Mouse (Mus musculus) layer of hippocampus, adult 9-11 months (tissue): ENCODE data around the gene Mapkap1.

Experiments
- DNase-seq: peaks from one replicate; pipeline ENCODE4 v3.0.0; 2022

Mapkap1 gene

DNA sequence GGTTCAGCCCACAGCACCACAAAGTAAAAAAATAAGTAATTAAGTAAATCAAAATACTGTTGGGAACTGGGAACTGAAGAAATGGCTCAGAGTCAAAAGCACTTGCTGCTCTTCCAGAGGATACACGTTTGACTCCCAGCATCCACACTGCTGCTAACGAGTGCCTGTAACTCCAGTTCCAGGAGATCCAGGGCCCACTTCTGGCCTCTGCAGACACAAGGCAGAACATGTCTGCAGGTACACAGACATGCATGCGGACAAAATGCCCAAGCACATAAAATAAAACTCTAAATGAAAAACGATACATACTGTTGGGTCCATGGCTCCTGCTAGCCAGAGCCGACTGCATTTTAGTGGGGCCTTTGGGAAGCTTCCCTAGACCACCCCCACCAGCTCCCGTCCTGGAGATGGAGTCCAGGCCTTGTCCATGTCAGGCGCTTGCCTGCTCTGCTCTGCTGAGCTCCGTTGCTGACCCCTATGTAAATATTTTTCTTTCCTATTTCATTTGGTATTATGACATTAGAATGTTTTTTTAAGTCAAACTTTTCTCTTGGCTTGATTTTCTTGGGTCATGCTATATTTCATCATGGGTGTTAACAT is 185.9 kb downstream of the Mapkap1 start:
- no peak for DNase-seq

DNA sequence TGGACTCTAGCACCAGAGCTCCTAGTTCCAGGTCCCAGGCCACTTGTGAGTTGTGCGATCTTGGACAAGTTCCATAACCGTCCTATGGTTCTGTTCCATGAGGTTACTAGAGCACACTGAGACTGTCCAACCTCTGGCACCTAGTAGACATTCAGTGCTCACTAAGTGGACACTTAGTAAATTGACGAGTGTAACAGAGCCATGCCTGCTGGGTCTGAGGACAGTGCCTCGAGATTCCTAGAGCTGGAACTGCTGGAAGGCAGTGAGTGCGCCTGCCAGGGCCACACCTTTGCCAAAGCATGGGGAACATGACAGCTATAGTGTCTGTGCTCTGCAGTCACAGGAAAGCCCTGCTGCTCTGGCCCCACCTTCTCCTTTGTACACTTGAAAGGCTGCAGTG is 187.4 kb downstream of the Mapkap1 start:
- DNase-seq = no peak

DNA sequence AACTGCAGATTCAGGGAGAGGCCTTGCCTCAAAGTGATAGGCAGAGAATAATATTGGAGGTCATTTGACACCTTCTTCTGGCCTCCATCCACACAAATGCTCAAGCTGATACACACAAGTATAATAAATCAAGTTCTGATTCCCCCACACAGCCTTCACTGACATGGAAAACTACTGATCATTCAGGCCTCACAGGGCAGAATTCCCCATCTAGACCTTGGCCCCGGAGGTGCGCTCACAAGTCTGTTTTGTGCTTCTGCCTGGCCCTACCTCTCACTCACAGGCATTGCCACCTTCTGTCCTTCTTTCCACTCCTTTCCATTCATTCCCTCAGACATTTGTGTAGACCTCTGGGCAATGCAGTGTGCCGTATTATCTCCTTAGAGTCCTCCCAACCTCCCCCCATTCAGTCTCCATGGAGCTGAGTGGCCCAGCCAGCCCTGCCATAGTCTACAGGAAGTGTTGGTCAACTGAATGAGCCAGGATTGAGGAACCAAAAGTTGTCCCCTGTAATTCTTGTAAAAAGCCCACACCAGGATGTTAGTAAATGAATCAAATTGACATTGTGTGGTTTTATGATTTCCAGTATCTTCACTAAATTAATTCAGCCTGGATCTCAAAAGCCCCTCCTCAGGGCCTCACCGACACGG is 193.2 kb downstream of the Mapkap1 start:
- no peak for DNase-seq

DNA sequence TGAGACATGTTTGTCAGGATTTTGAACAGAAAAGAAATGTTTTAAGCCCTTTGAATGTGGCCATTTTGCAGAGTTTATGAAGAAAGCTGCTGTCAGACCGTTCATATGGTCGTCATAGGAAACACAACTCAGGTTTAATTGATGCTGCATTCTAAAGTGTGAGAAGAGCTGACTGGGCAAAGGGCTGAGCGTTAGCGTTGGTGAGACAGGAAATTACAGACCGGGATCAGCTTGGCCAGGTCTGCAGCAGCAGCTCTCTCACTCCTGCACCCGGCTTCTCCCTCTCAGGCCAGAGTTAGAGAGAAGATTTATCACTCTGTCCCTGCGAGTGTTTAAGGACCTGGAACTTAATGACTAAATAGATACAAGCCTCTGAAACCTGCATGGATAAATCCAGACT is 194.2 kb downstream of the Mapkap1 start:
- DNase-seq = no peak

DNA sequence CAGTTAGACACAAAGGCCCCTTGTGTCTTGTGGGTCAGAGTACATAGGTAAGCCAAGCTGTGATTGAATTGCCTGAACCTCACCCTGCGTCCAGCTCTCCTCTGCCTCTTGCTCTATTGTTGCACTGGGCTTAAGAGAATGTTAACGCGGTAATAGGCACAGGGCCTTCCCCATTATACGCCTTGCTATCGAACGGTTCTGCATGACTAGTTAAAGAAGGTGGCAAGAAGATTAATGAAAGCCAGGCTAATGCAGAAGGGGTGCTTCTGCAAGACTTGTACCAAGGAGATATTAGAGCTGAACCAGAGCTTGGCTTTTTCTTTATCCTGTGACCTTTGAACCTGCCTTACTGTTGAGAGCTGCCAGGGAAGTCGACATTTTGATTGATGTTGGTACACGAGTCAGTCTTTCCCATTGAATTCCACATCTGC is 195.6 kb downstream of the Mapkap1 start:
- DNase-seq = no peak

DNA sequence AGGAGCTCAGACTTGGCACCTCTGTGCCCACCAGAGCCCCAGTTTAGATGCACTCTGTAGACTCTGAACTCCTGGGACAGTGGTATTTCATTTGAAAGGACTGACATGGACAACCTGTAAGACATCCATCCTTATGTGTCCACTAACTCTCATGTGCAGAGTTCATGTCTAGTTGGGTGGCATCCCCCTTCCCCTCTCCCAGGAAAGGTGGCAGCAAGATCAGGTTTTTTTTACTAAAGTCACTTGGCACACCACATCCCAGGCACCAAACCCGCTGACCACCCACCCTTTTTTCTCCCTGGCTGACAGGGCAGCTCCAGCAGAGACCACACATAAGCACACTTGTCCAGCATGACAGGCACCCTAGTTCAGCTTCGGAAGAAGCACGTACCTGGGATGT is 196.3 kb downstream of the Mapkap1 start:
- no peak for DNase-seq

DNA sequence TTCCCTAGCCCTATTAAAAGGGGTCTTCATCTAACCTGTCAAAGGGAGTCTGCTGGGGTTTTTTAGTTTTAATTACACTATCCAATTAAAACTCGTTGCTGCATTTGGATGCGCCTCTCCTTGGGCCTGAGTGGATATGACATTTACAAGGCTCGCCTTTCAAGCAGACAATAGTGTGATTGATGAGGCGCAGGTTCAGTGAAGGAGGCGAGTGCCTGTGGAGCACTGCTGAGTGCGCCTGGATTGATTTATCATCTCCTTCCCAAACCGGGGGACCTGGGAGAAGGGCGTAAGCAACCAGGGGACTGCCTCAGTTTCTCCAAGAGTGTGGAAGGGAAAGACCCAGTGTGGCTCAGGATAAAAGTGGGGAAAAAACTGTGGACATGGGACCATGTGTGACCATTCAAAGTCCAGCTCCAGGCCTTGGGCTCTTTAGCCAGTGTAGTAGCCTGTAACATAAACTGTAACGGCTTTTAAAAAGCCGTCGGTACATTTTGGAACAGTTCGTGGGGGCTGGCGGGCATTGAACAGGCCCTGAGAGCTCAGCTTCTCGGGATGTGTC is 197.2 kb downstream of the Mapkap1 start:
- no peak for DNase-seq

DNA sequence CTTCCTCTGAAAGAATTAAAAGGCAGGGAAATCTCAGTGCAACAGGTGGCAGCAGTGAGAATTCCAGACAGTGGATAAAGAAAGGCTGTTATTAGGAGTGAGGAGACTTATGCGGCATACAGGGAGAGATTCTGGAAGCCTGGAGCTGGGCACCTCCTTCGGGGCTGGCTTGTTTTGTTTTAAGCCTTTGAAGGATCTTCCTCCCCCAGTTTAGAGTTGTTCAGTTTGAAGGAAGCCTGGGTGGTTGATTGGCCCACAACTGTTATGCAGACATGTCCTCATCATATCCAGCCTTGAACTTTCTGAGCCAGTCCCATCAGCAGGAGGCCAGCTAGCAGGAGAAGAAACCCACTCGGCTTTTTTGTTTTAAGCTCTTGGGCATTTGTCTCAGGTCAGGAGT is 198.5 kb downstream of the Mapkap1 start:
- no peak for DNase-seq

DNA sequence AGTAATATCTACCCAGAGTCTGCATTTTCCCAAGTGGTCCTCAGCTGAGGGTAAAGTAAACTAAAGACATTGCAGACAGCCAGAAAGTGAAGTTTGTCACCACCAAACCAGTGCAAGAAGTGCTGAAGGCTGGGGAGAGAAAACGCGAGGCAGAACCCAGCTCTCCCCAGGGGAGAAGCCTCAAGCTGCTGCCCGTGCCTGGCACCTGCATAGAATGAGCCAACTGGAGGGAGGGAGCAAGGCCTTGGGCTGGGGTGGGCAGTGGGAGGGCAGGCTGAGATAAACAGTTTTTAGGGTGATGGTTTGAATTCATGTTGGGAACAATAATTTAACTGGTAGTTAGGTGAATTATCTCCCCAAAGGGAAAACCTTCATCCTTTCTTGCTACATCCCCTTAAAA is 202.3 kb downstream of the Mapkap1 start:
- no peak for DNase-seq

DNA sequence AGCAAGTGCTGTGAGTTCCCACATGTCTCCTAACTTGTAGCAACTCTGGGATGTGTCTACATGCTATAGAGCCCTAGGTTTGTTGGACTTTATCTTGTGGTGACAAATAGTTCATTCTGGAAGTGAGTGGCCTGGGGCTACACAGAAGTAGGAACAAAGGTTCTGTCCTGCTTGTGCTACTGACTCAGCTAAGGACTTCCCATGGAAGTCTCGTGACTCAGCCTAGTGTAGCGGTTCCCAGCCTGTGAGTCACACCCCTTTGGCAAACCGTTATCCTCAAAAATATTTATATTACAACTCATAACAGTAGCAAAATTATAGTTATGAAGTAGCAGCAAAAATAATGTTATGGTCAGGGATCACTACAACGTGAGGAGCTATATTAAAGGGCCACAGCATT is 202.9 kb downstream of the Mapkap1 start:
- no peak for DNase-seq

DNA sequence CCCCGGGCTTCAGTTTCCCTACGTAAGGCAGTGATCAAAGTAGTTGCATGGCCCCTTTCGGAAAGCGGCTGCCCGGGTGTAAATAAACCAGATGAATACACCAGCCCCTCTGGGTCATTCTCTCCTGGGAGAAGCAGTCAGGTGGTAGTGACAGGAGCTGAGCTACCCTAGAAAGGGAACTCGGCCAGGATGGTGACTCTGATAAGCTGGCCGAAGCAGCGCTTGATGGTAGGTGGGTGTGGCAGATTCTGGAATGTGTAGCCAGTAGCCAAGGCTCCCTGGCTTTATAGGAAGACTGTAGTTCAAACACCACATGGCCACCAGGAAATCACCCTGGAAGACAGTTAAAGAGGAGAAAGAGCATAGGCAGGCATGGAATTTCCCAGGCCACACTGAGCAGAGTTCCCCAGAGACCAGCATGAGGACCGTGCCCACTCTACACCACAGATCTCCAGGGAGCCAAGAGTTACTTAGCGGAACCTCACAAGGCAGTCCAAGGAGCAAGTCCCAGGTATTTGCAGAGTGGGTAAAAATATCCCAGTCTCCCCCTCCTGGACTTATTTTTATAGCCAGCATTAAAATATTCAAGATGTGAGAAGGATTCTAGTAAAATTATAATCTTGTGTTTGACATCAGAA is 214.3 kb downstream of the Mapkap1 start:
- DNase-seq = no peak

DNA sequence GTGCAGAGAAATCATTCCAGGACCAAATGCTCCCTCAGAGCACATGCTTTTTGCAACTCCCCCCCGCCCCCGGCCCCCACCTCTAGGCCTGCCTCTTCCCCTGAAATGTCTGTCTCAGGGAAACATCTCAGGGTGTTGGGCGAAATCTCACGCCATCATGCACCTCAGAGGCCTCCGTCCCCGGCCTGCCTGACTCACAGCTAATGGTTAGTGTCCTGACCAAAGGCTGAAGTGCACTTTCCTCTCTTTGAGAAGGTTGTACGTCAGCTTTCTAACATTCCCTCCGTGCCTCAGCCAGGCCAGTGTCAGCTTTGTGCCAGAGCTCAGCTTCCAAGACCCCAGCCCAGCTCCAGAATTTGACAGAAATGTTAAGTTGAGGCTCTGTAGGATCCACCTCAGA is 214.9 kb downstream of the Mapkap1 start:
- no peak for DNase-seq

DNA sequence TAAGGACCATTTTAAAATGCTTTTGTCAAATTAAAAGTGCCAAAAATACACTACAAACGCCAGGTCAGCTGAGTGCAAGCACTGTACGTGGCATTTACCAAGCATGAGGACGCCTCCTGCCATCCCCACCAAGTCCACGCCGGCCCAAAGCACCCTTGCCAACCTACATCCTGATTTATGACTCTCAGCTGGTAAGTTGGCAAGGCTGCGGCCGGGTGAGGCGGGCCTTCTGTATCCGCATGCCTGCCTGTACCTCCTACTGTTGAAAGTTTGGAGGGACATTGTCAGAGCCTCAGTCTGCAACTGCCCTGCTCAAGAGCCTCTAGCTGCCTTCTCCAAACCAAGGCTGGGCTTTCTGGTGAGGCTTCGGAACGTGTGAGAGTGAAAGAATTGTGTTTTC is 215.9 kb downstream of the Mapkap1 start:
- DNase-seq = no peak

DNA sequence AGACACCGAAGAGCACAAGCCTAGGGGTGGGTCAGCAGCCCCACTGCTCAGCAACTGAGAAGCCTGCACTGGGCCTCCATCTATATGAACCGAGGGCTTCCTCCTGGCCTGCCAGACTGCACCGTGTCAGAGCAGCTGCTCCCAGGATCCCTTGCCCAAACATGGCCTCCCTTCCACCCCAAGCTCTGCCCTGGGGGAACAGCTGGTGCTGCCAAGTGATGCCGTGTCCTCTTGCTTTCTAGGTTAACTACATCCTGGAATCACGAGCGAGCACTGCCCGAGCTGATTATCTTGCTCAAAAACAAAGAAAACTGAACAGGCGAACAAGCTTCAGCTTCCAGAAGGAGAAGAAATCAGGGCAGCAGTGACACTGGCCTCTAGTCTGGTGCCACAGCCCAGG is 216.6 kb downstream of the Mapkap1 start:
- DNase-seq = no peak

DNA sequence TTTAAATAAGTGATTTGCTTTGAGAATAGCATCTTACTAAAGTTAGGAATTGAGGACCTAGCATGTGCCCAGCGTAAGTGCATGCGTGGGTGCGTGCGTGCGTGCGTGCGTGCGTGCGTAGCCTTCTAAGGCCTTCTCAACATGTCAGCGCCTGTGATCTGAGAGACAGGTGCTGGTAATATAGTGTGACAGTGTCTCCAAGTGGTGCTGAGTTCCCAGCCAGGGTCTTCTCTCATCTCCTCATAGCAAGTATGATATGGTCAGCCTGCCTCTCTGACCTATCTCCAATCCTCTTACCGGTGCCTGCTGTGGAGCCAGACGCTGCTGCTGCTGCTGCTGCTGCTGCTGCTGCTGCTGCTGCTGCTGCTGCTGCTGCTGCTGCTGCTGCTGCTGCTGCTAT is 217.5 kb downstream of the Mapkap1 start:
- DNase-seq = no peak

DNA sequence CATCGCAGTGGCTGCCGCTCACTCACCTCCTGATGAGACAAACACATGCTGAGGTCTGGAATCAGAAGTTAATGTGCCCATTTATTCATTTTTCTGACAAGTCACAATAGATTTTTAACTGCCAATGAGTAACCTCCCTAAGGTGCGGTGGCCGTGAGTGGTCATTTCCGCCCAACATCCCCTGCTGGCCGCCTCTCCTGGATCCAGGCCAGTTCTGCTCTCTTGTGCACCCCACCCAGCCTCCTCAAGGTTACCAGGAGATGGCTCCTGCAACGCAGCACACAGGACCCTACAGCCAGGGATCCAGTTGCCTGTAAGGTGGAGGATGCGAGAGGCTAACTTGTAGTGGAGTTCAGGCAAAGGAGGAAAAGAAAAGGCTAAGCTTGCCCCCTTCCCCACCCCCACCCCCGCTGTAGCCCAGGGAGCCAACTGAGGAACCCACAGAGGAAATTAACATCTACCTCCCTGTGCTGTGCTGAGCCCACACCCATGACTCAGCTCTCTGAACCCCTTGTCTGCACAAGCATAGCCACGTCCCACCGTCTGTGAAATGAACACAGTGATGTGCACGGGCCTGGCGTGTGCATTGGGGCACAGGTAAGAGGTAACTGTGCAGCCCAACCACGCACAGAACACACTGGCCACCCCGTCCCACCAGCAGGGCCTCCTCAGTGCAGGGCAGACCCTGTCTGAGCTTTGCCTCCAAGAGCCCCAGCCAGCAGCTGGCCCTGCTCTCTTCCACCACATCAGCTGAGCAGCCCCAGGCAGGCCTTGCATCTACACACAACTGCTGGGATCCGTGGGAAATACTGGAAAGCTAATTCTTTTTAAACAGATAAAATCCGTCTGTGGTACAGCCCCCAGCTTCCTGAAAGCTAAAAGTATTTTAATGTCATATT is 221.0 kb downstream of the Mapkap1 start:
- DNase-seq = no peak

DNA sequence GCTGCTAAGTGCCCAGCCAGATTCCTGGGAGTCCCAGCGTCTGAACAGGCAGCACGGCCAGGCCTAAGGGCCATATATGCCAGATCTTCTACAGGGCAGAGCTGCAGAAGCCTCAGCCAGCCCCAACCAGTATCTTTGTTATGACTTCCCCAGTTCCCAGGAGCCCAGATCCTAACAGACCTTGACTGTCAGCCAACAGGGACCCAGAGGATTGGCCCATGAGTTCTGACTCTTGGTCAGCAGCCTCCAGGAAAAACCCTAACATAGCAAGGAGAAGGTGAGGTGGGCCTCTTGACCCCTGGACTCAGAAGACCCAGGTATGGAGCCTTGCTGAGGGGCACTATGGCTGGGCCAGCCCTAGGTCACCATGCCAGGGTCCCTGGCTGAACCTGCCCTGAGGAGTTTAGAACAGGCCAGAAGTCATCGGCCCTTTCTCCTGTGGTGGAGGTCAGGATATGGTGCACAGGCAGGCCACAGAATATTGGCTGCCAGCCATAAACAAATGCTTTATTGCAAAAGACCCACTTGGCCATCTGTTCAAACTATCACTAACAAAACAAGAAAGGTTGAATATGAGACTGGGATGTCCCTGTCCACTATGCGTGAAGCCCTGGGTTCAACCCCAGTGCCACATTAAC is 222.5 kb downstream of the Mapkap1 start:
- no peak for DNase-seq

DNA sequence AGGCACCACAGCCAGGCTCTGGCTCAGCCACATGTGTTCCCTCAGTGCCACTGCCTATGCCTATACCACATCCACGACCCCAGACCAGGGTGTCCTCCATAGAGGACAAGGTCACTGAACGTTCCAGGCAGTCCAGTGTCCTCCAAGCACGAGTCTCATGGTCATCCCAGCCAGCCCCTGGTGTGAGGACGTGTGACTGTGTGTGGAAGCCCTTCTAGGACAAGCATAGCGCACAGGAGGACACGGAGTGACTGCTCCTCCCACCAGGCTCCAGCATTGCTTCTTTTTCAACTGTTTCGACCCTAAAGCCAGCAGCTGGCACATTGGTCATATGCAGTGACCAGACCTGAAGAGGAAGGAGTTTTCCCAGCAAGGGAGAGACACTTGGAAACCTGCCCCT is 223.2 kb downstream of the Mapkap1 start:
- DNase-seq = no peak

DNA sequence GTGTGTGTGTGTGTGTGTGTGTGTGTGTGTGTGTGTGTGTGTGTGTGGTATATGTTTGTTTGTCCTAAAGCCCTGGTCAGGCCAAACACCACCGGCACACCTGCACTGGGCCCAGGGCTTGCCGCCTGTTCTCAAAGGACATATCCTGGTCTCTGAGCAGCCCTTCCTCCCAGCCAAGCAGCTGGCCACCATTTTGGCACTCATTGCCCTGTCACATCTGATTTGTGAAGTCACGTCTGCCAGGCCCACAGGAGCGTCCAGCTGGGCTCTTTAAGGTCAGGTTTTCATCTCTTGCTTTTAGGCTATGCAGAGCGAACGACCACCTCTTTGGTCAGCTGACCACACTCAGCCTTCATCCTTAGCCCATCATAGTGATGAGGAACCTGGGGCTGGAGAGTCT is 223.9 kb downstream of the Mapkap1 start:
- no peak for DNase-seq

DNA sequence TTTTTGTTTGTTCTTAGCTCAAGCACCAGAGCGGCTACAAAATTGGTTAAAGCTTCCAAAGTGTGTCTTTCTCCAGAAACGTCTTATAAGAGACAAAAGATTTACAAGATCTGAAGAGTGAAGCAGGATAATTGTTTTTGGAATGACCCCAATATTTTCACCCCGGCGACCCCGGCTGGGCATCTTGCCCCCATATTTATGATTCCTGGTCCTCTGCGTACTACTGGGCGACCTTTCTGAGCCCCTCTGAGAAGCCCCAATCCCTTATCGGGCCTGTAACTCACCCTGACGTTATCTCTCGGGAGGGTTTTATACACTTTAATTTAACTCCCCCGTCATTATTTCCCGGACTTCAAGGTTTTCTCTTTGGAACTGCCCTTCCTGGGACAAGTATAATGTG is 225.5 kb downstream of the Mapkap1 start:
- DNase-seq = no peak

DNA sequence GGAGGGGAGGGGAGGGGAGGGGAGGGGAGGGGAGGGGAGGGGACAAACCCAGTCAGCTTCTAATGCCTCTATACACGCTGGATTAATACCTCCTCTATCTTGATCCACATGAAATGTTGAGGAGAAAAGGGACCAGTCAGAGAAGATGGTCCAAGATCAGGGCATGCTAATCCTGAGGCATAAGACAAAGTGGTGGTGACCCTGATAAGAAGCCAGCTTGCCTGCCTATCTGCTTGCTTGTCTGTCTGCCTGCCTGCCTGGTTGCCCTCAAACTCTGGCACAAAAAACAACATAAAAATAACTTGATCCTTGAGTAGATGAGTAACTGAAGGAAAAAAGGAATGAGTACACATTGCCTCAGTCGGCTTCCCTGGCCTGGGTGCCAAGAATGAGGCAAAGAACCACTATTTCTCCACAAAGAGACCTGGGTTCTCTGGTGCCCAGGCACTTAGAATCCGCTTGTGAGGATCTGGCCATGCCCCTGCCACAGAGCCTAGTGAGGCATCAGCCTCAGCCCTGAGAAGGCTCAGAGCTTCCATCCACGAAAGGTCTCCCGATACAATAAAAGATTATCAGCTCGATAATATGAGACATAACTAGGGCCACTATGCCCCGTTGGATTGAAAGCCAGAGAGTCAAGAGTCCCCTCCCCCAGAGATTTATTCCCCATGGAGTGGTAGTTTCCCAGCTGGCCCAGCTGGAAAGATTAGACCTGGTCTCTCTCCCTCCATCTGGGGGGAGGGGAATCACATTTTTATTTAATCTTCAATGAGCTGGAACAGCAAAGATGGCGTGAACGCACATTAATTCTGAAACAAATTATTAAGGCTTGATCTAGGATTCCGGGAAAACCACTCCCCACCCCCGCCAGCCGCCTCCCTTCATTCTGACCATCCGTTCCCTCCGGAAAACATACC is 228.9 kb downstream of the Mapkap1 start:
- no peak for DNase-seq
